Mouse (Mus musculus): ENCODE results near the gene Olfr160.

Gene Olfr160

DNA sequence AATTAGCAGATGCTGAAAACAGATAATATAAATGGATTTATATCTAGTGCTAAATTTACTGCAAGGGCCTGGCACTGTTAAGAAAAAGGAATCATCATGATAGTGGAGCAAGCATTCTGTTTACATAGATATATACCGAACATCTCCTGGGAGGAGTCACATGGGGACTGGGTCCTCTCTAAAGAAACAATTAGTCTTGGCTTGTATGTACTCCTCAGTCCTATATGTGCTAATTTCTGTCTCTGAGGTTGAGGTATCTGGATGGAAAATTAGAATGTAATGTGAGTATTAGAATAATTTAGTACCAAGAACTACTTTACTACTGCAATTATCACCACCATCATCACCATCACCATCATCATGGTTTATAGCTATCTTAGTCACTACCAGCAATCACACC is at the start of gene Olfr160:
Gene Olfr160, minus strand, starts transcription at position 101 of the 400 bp plus-strand sequence.
- no peak for DNase-seq (ENCODE audit: low spot score in 2 of 2)

GRCm38 (mm10) chr9:37762541-37762940 is 46.5 kb upstream of the Olfr160 start:
- DNase-seq (ENCODE audit: low spot score in 2 of 2) = no peak

- no peak for DNase-seq (ENCODE audit: low spot score in 2 of 2)
These were observed 45.7 kb upstream of the Olfr160 start for GRCm38 (mm10) chr9:37761728-37762127.

GRCm38 (mm10) chr9:37752006-37752405 is 36.0 kb upstream of the Olfr160 start:
- DNase-seq (ENCODE audit: low spot score in 2 of 2) = no peak

DNA sequence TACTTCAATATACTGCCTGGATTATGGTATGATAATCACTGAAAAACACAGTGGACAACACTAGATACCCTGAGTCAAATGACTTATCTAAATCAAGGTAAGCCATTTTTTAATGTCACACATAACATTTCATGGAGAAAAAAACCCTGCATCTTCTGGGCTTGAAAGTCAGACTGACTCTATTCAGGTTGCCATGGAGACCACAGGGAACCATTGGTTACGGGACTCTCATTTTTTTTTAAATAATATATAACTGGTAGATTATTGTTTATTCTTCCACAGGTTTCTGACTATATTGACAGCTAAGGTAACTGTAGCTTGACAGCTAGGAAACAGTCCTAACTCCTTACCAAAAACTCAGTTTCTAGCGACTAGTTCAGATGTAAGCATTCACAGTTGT is 35.4 kb upstream of the Olfr160 start:
- DNase-seq (ENCODE audit: low spot score in 2 of 2) = no peak

- no peak for DNase-seq (ENCODE audit: low spot score in 2 of 2)
These were observed 34.4 kb upstream of the Olfr160 start for GRCm38 (mm10) chr9:37750319-37751075.

DNA sequence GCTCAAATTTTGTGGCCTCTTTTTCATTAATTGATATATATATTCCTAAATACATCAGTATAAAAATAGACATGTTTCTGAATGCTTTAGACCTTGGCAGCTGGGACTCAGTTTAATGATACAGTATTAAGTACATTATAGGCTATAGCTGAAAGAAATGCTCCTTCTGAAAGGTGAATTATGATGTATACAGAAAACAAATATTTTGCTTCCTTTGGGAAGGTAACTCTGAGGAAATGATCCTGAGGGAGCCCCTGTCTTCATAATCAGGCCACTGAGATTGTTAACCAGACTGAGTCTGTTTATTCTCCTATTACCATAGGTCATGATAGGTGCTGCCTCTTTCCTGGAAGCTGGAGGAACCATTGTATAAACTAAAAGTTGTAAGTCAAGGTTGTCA is 28.8 kb upstream of the Olfr160 start, which contains the start of gene Olfr874:
Gene Olfr874, plus strand, starts transcription at position 301 of the 400 bp plus-strand sequence.
- DNase-seq (ENCODE audit: low spot score in 2 of 2) = no peak

- no peak for DNase-seq (ENCODE audit: low spot score in 2 of 2)
These were observed 18.3 kb upstream of the Olfr160 start for GRCm38 (mm10) chr9:37734310-37734709.

GRCm38 (mm10) chr9:37689970-37690686 is 25.9 kb downstream of the Olfr160 start:
- no peak for DNase-seq (ENCODE audit: low spot score in 2 of 2)

DNA sequence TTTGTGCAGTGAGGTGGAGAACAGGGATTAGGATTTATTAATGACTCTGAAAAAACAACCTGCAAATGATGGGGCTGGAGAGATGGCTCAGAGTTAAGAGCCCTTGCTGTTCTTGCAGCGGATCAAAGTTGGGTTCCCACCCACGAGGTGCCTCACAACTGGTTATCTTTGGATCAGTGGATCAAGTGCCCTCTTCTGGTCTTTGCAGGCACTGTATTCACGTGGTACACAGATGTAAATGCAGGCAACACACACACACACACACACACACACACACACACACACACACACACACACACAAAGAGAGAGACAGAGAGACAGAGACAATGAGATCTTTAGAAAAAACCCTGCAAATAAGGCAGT is 28.1 kb downstream of the Olfr160 start:
- DNase-seq (ENCODE audit: low spot score in 2 of 2) = no peak

DNA sequence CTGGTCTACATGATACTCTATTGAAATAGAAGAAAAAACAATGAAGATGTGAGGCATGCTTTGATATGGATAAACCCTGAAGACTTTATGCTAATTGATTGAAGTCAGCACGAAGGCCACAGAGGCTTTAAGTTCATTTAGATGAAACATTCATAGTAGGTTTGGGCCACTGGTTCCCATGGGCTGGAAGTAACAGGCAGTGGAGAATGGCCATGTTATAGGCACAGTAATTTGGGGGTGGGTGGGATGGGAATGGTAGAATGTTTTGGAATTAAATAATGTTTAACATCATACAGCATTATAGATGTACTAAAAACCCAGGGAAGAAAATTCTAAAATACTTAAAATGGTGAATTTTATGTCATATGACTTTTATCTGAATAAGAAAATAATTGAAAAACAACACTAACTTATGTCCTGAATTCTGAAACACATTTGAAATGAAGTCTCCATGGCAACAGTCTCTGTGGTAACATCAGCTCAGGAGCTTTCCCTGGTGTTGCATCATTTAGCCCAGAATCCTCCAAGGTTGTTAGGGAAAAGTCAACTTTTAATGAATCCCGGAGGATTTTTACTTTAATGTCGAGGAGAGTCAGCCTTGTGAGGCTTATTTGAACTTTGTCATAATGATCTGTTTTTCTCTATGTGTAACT is 28.6 kb downstream of the Olfr160 start:
- no peak for DNase-seq (ENCODE audit: low spot score in 2 of 2)

- no peak for DNase-seq (ENCODE audit: low spot score in 2 of 2)
These were observed 34.9 kb downstream of the Olfr160 start for GRCm38 (mm10) chr9:37681123-37681522.

- no peak for DNase-seq (ENCODE audit: low spot score in 2 of 2)
These were observed 40.8 kb downstream of the Olfr160 start for GRCm38 (mm10) chr9:37675287-37675686.

DNA sequence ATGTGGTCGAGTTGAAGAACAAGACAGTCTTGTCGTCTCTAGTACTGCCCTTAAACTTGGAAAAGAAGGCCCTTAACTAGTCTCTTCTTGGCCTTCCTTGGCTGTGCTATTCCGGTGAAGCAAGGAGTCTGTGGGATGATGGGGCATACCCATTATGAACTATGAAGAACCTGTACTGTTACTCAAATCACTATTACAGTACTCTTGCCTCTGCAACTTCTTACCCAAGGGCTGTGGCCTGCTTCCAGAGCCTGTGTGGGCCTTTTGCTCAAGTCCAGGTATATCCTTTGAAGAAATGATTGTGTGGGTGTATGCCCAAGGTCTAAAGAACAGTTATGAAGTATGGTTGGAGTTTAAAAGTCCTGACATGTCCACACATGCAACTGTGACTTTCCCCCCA is 45.8 kb downstream of the Olfr160 start:
- DNase-seq (ENCODE audit: low spot score in 2 of 2) = no peak

DNA sequence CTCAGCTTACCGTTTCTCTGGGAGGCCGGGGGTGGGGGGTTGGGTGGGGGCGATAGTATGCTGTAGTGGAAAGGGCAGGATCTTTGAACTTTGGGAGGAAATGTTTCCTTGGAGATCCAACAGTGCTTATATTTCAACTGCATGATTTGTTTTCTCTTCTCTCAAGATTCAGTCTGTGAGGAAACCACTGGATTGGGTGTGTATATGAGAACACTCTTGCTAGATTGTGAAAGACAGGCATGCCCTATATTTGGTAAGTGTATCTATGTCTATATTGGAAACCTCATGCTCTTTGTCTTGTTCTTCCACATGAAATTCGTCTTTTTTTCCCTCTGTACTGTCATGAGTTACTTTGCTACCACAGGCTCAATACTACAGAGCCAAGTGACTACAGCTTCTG is 46.4 kb downstream of the Olfr160 start:
- no peak for DNase-seq (ENCODE audit: low spot score in 2 of 2)

- no peak for DNase-seq (ENCODE audit: low spot score in 2 of 2)
These were observed 46.9 kb downstream of the Olfr160 start, which contains the start of gene Panx3 for GRCm38 (mm10) chr9:37669115-37669514. TSS of gene Panx3 (minus strand) at chr9:37669235.

- DNase-seq (ENCODE audit: low spot score in 2 of 2) = no peak
These were observed 50.0 kb downstream of the Olfr160 start for GRCm38 (mm10) chr9:37666045-37666444.

GRCm38 (mm10) chr9:37664604-37665003 is 51.4 kb downstream of the Olfr160 start:
- no peak for DNase-seq (ENCODE audit: low spot score in 2 of 2)

GRCm38 (mm10) chr9:37663210-37663609 is 52.8 kb downstream of the Olfr160 start:
- DNase-seq (ENCODE audit: low spot score in 2 of 2) = no peak

GRCm38 (mm10) chr9:37659413-37659812 is 56.6 kb downstream of the Olfr160 start:
- DNase-seq (ENCODE audit: low spot score in 2 of 2) = no peak
